Mouse (Mus musculus): ENCODE data around the gene Sde2. TPM values are rescaled to one million over a fixed set of nuclear protein-coding genes. Genes with fewer than 3 reads are reported as not detected.
"Not testable (repeated sequence)": the region's sequence is repeated elsewhere in the genome, so short reads cannot be mapped to it uniquely, and the experiment has no call there.

Sde2 gene
- polyA plus RNA-seq, 1 experiment from 2014 or later, result 25.1 TPM

GRCm38 (mm10) chr1:180892808-180893207, 41.9 kb downstream of the Sde2 start, which contains the start of gene Lefty2:
TSS of gene Lefty2 (plus strand) at chr1:180893108.
- no peak for ATAC-seq (ENCODE audit: low read depth)
- Histone ChIP-seq H3K4me1 (replicated peaks) (peaks cover 14% of the 10 kb centered on the region), H3K27ac (no peak within 1 kb of the TSS), H3K9ac (no peak within 1 kb of the TSS), H3K4me2 (no peak within 1 kb of the TSS), H3K27me3 (peaks cover 69% of the 10 kb centered on the region), H3K4me3 (replicated peaks) (no peak within 1 kb of the TSS), H3K9me3 (replicated peaks) (no peaks in the 10 kb centered on the region), H3K36me3 (no peaks in the 10 kb centered on the region)
- no peak for DNase-seq
- WGBS (ENCODE audit: insufficient replicate concordance), result 45% methylated on average over 10 of the region's 10 CpGs

GRCm38 (mm10) chr1:180894088-180894987, 43.4 kb downstream of the Sde2 start:
- peaks cover 54% of the 10 kb centered on the region for H3K27me3 ChIP-seq
- H3K27ac ChIP-seq; H3K9me3 ChIP-seq (replicated peaks); H3K9ac ChIP-seq; H3K4me3 ChIP-seq (replicated peaks); H3K4me1 ChIP-seq (replicated peaks); DNase-seq; H3K36me3 ChIP-seq; ATAC-seq (ENCODE audit: low read depth); H3K4me2 ChIP-seq: not testable (repeated sequence)
- WGBS (ENCODE audit: insufficient replicate concordance), result 10% methylated on average over 51 of the region's 51 CpGs

- under 1% methylated on average over 4 of the region's 4 CpGs for WGBS (ENCODE audit: insufficient replicate concordance)
- Histone ChIP-seq H3K9ac (no peak overlapping the region), H3K27ac (peak overlapping the region; percentile 99; the same call in 1 of the 2 replicates), H3K4me3 (replicated peaks) (no peak overlapping the region), H3K9me3 (replicated peaks) (no peaks in the 10 kb centered on the region), H3K36me3 (peaks cover 9% of the 10 kb centered on the region), H3K4me2 (no peak overlapping the region), H3K27me3 (0 out of 2 replicates have a peak, but pooled peaks cover 2% of the 10 kb centered on the region), H3K4me1 (replicated peaks) (peaks cover 40% of the 10 kb centered on the region)
- no peak for ATAC-seq (ENCODE audit: low read depth)
- DNase-seq, result peak; percentile 42
These were observed 50.2 kb downstream of the Sde2 start for GRCm38 (mm10) chr1:180901107-180901506.

GRCm38 (mm10) chr1:180902915-180903314, 52.0 kb downstream of the Sde2 start:
- Histone ChIP-seq H3K4me2 (peak overlapping the region; percentile 85), H3K27ac (peak overlapping the region; percentile 99), H3K27me3 (no peaks in the 10 kb centered on the region), H3K36me3 (peaks cover 27% of the 10 kb centered on the region), H3K9ac (no peak overlapping the region), H3K4me3 (replicated peaks) (peak overlapping the region; percentile 94), H3K9me3 (replicated peaks) (no peaks in the 10 kb centered on the region), H3K4me1 (replicated peaks) (peaks cover 58% of the 10 kb centered on the region)
- peak; percentile 97 for DNase-seq
- ATAC-seq (ENCODE audit: low read depth), result peak; percentile 93
- 13% methylated on average over 5 of the region's 5 CpGs for WGBS (ENCODE audit: insufficient replicate concordance)

GRCm38 (mm10) chr1:180903666-180904038, 52.7 kb downstream of the Sde2 start:
- ATAC-seq (ENCODE audit: low read depth) (no peak), DNase-seq (no peak)
- Histone ChIP-seq H3K27ac (peak overlapping the region; percentile 99), H3K4me1 (replicated peaks) (peaks cover 65% of the 10 kb centered on the region), H3K4me2 (peak overlapping the region; percentile 85), H3K4me3 (replicated peaks) (peak overlapping the region; percentile 94), H3K36me3 (peaks cover 34% of the 10 kb centered on the region), H3K9me3 (replicated peaks) (no peaks in the 10 kb centered on the region), H3K9ac (peak overlapping the region; percentile 78), H3K27me3 (no peaks in the 10 kb centered on the region)
- 22% methylated on average over 10 of the region's 10 CpGs for WGBS (ENCODE audit: insufficient replicate concordance)

- H3K36me3 ChIP-seq, result peaks cover 40% of the 10 kb centered on the region
- H3K9me3 ChIP-seq (replicated peaks), result no peaks in the 10 kb centered on the region
- H3K4me1 ChIP-seq (replicated peaks), result peaks cover 69% of the 10 kb centered on the region
- H3K4me3 ChIP-seq (replicated peaks), result peak within 1 kb of the TSS; percentile 94
- peak; percentile 77 for ATAC-seq (ENCODE audit: low read depth)
- H3K27ac ChIP-seq, result peak within 1 kb of the TSS; percentile 99
- peak within 1 kb of the TSS; percentile 97 for H3K9ac ChIP-seq
- peak within 1 kb of the TSS; percentile 85 for H3K4me2 ChIP-seq
- WGBS (ENCODE audit: insufficient replicate concordance), result under 1% methylated on average over 52 of the region's 52 CpGs
- DNase-seq, result peak; percentile 97
- no peaks in the 10 kb centered on the region for H3K27me3 ChIP-seq
These were observed 53.3 kb downstream of the Sde2 start, which contains the start of gene Pycr2 for GRCm38 (mm10) chr1:180904039-180904814. TSS of gene Pycr2 (plus strand) at chr1:180904293.

- Histone ChIP-seq H3K9ac (peak overlapping the region; percentile 97), H3K27me3 (no peaks in the 10 kb centered on the region), H3K4me1 (replicated peaks) (peaks cover 69% of the 10 kb centered on the region), H3K36me3 (peaks cover 41% of the 10 kb centered on the region), H3K9me3 (replicated peaks) (no peaks in the 10 kb centered on the region), H3K4me3 (replicated peaks) (peak overlapping the region; percentile 94), H3K4me2 (peak overlapping the region; percentile 79), H3K27ac (peak overlapping the region; percentile 99)
- ATAC-seq (ENCODE audit: low read depth) (no peak), DNase-seq (no peak)
- 2% methylated on average over 5 of the region's 5 CpGs for WGBS (ENCODE audit: insufficient replicate concordance)
These were observed 53.8 kb downstream of the Sde2 start for GRCm38 (mm10) chr1:180904815-180905080.

- Histone ChIP-seq H3K36me3 (peaks cover 41% of the 10 kb centered on the region), H3K4me2 (peak overlapping the region; percentile 79), H3K27ac (peak overlapping the region; percentile 99), H3K9me3 (replicated peaks) (no peaks in the 10 kb centered on the region), H3K4me1 (replicated peaks) (peaks cover 69% of the 10 kb centered on the region), H3K9ac (peak overlapping the region; percentile 97), H3K27me3 (no peaks in the 10 kb centered on the region), H3K4me3 (replicated peaks) (peak overlapping the region; percentile 94)
- DNase-seq, result no peak
- 61% methylated on average over 6 of the region's 6 CpGs for WGBS (ENCODE audit: insufficient replicate concordance)
- ATAC-seq (ENCODE audit: low read depth), result no peak
These were observed 54.4 kb downstream of the Sde2 start for GRCm38 (mm10) chr1:180905307-180905706.

- H3K4me2 ChIP-seq, result peak overlapping the region; percentile 79
These were observed 54.9 kb downstream of the Sde2 start for GRCm38 (mm10) chr1:180905876-180906275.

GRCm38 (mm10) chr1:180906461-180907147, 55.7 kb downstream of the Sde2 start:
- DNase-seq (peak; percentile 55), ATAC-seq (ENCODE audit: low read depth) (no peak)
- 79% methylated on average over 24 of the region's 24 CpGs for WGBS (ENCODE audit: insufficient replicate concordance)
- H3K4me3 ChIP-seq (replicated peaks), result peak overlapping the region; percentile 94
- H3K4me1 ChIP-seq (replicated peaks), result peaks cover 74% of the 10 kb centered on the region
- no peaks in the 10 kb centered on the region for H3K27me3 ChIP-seq
- peaks cover 41% of the 10 kb centered on the region for H3K36me3 ChIP-seq
- peak overlapping the region; percentile 79 for H3K4me2 ChIP-seq
- H3K9ac ChIP-seq, result peak overlapping the region; percentile 97
- H3K9me3 ChIP-seq (replicated peaks), result no peaks in the 10 kb centered on the region
- peak overlapping the region; percentile 99 for H3K27ac ChIP-seq

More at GRCm38 (mm10) chr1:180905876-180906275, 54.9 kb downstream of the Sde2 start:
- Histone ChIP-seq H3K27me3 (no peaks in the 10 kb centered on the region), H3K4me1 (replicated peaks) (peaks cover 73% of the 10 kb centered on the region), H3K9ac (peak overlapping the region; percentile 97), H3K36me3 (peaks cover 41% of the 10 kb centered on the region), H3K27ac (peak overlapping the region; percentile 99), H3K9me3 (replicated peaks) (no peaks in the 10 kb centered on the region), H3K4me3 (replicated peaks) (peak overlapping the region; percentile 94)
- ATAC-seq (ENCODE audit: low read depth) (no peak), DNase-seq (no peak)
- WGBS (ENCODE audit: insufficient replicate concordance), result 91% methylated on average over 17 of the region's 17 CpGs

- Histone ChIP-seq H3K36me3 (peaks cover 32% of the 10 kb centered on the region), H3K9ac (peak overlapping the region; percentile 42), H3K27ac (peak overlapping the region; percentile 60), H3K4me1 (replicated peaks) (peaks cover 77% of the 10 kb centered on the region), H3K4me3 (replicated peaks) (peak overlapping the region; percentile 26; the same call in 1 of the 2 replicates), H3K27me3 (no peaks in the 10 kb centered on the region), H3K4me2 (peak overlapping the region; percentile 57), H3K9me3 (replicated peaks) (no peaks in the 10 kb centered on the region)
- DNase-seq (no peak), ATAC-seq (ENCODE audit: low read depth) (no peak; the same call in 1 of the 2 replicates)
- 44% methylated on average over 8 of the region's 8 CpGs for WGBS (ENCODE audit: insufficient replicate concordance)
These were observed 60.2 kb downstream of the Sde2 start for GRCm38 (mm10) chr1:180911138-180911537.

Data from liver, embryonic 13.5 days (tissue).